Mouse (Mus musculus) heart, adult 11 months (tissue): ENCODE data around the gene Rassf7.
A peak's percentile ranks its signal among the peaks of the same experiment; 100 is the strongest.

Source experiments
- DNase-seq: peaks from one replicate; pipeline ENCODE4 v3.0.0; 2022

Gene Rassf7

DNA sequence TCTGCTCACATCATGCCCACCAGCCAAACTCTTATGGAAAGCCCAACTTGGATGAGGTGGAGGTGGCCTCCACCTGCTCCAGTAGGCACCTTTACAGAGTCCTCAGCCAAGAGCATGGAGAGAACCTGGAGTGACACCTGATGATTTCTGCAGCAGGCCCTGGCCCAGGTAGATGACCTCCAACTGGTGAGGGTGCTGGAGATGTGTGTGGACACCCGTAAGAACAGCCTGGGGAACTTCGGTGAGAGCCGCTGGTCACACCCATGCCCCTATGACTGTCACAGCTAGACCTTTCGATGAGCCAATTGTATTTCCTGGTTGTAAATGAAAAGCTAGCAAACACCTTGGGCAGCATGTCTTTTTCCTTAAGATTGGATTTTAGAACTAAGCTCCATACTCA lies 17.5 kb upstream of the Rassf7 start:
- DNase-seq: peak; percentile 85

DNA sequence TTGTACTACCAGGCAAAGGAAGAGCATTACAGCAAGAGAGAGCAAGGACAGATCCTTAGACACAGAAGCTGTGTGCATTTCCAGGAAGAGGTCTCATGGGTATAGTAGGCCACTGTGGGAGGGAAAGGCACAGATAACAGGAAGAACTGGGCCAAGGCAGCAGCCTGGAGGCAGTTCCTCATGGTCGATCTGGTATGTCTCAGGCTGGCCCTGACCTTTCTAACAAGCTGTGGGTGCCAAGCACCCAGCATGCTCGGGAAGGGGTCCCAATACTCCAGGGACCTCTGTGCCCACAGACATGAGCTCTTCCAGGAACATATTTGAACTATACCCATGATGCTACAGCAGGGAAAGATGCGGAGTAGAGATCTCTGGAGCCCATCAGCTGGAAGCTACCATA lies 11.1 kb upstream of the Rassf7 start:
- no peak for DNase-seq

DNA sequence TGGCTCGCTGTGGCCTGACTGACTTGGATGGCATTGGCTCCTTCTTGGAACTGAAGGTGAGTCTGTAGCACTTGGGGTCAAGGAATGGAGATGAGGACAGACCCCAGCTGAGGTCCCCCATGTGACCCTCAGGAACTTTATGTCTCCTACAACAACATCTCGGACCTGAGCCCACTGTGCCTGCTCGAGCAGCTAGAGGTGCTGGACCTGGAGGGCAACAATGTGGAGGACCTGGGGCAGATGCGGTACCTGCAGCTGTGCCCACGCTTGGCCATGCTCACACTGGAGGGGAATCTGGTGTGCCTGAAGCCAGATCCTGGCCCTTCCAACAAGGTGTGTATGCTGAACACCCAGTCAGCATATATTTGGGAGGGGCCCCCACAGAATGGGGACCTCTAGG lies 10.2 kb upstream of the Rassf7 start:
- DNase-seq: peak; percentile 87

DNA sequence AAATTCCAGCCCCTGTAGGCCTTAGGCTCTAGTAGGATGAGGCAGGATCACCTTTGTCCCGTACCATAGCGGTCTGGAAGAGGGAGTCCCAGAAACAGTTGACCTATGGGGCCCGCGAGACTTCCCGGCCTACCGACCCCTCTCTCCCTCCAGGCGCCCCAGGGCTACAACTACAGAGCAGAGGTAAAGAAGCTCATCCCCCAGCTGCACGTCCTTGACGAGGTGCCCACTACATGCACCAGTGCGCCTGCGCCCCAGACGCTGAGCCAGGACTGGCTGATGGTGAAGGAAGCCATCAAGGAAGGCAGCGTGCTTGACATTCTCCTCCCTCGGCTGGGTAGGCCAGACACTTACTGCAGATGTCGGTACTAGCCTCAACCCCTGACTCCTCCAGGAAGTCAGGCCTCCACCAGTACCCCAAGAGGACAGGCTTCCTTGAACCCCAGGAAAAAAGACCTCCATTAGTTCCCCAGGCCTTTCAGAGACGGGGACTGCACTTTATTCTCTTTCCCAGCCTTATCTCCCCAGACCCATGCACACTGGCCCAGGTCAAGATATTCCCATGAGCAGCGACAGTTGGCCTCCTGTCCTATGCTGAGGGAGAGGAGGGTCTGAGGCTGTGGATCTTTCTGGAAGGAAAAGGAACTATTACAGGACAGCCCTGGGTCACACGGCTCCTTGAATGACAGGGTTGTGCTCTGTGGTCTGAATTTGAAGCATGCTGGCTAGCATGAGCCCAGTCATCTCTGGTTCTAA lies 9.3 kb upstream of the Rassf7 start:
- DNase-seq: peak; percentile 81

DNA sequence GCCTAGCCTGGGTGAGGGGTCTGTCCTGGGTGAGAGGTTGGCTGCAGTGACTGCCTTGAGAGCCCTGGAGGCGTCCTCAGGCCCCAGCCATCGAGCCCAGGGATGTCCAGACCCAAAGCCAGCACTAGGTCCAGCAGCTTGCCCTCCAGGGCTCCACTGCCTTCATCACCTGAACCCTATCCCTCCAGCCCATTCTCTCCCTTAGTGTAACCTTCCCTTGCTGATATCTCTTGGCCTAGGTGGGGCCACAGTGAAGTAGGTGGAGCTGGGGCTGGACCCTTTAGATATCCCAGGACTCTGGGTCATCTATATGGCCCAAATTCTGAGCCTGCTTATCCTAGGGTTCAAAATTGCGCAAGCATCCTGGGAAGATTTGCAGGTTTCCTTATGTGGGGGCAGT lies 6.1 kb upstream of the Rassf7 start:
- no peak for DNase-seq

DNA sequence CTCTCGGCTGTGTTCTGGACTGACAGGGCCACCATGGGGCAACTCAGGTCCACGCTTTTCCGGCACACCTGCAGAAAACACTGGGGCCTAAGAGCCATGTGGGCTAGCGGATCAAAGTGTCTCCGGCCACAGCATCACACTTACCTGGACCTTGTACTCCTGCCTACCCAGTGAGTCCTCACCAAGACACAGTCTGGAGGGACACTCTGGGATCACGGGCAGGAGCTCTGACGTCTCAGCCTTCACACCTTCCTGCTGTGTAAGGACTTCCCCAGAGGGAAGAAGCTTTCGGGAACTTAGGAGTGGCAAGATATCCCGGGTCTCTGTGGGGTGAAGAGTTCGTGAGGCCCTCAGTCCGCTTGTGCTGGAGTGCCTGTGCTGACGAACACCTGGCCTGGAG lies 5.5 kb upstream of the Rassf7 start:
- DNase-seq: peak; percentile 75

DNA sequence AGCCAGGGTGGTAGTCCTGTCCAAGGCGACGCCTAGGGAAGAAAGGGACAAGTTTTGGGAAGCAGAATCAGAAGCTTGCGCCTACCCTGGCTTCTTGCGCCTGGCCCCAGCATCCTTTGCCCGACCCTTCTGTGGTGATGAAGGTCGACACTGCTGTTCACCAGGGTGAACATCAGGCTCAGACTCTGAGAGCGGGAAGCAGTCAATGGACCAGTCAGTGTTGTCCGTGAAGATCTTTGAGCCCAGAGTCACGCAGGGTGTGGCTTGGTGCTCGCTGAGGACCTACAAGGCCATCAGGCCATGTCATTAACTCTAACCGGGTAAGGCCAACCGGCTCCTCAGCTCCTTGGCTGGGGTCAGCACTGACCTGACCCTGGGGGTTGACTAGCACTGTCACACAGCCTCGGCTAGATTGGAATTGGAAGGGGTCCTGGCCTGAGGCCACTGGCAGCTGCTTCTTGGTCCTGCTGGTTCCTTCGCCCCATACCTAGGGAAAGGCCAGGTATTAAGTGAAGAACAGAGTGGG lies 5.0 kb upstream of the Rassf7 start:
- DNase-seq: peak; percentile 84

DNA sequence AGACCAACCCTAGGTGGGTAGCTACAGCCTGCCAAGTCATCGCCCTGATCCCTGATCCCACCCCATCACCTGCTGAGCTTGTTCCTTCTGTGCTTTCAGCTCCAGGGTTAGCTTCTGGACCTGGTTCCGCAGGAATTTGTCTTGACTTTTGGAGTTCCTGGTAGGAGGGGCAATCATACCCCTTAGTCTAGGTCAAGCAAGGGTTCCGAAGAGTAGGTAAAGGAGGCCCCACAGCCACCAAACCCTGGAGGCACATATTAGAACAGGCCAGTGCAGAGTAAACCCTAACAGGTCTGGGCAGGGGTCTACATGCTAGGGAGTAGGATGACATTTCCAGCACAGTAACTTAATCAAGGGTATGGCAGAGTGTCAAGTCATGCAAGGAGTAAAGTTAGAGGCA lies 2.5 kb upstream of the Rassf7 start:
- DNase-seq: peak; percentile 79

DNA sequence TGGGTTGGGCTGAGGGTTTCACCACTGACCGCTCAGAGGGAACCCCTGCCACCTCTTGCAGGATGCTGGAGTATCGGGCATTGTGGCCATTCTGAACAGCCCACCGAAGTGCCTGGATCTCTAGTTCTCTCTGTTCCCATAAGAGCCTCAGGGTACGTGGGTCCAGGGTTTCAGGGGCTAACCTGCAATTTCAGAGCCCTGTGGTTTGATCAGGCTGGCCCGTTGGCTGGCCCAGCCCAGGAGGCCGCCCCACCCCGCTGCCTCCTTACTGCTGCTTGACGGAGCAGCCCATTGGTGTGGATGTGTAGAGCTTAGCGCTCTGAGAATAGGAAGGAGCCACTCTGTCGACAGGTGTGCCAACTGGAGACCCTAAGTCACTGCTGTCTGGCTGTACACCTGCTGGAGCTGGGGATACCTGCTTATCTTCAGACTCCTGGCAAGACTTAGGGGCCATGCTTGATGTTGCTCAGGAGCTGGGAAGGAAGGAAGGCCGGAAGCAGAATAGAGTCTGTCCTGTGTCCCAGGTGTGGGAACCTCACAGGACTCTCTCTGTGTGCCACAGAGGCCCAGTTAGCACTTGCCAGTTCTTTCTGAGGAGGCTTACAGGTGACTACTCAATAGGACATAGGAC lies 1.9 kb upstream of the Rassf7 start, which contains the start of gene Lmntd2:
Gene Lmntd2 (minus strand): TSS at position 476 of the 631 bp plus-strand sequence.
- peak; percentile 83 for DNase-seq

DNA sequence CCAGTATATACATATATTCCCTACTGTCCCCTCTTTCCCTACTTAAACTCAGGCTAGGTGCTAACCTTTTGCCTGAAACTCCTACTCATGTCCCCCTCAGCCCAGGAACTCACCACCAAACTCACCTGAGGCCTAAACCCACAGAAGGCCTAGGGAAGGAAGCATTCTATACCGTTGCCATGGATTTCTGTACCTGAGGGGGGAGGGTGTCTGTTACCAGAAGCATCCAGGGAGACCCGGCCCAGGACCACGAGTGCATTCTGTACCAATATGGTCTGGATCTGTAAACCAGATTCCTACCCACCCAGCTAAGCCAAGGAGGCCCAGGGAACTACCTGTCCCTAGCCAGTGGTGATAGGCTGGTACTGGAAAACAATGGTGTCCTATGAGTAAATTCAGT lies 1.4 kb upstream of the Rassf7 start:
- peak; percentile 78 for DNase-seq

DNA sequence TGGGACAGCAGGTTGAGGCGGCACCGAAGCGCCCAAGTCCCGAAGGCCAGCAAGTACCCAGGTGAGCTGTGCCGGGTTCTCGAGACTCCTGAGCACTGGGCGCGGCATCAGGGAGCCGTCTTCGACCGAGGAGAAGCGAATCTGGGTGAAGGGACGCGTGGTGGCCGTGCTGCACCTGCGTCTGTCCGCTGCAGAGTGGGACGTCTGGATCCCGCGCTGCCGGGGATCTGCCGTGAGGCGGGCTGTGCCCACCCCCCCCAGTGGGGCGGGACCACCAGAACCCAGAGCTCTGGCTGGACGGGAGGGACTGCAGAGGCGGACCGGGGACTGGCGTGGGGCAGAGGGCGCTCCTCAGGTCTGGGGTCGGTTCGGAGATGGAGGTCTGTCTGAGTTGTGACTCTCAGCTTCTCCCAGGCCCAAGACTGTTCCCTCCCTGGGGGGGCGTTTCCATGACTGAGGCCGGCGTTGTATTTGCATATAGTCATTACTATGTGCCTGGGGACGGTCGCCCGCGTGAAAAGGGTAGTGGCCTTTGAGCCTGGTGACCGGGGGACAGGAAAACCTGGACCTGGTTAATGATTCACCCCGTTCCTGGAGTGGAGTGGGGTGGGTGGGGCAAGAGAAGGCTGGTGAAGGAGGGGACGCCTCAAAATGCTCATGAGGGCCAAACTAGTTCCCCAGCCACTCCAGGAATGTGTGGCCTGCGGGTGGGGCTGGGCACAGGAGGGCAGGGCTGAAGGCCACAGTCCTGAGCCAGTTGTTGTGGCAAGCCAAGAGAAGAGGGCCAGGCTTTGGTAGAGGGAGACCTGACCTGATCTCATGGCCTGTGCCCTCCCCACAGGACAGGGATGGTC lies 447 bp downstream of the Rassf7 start:
- no peak for DNase-seq

DNA sequence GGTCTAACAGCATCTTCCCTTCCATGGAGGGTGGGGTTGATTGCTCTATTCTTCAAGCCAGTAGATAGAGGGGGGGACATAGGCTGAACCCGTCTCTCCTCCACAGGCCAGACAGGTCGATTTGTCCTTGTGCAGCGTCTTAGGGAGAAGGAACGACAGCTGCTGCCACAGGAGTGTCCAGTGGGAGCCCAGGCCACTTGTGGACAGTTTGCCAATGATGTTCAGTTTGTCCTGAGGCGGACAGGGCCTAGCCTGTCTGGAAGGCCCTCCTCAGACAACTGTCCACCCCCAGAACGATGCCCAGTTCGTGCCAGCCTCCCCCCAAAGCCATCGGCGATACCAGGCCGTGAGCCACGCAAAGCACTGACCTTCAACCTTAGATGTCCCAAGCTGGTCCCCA lies 1.2 kb downstream of the Rassf7 start:
- DNase-seq: peak; percentile 90

DNA sequence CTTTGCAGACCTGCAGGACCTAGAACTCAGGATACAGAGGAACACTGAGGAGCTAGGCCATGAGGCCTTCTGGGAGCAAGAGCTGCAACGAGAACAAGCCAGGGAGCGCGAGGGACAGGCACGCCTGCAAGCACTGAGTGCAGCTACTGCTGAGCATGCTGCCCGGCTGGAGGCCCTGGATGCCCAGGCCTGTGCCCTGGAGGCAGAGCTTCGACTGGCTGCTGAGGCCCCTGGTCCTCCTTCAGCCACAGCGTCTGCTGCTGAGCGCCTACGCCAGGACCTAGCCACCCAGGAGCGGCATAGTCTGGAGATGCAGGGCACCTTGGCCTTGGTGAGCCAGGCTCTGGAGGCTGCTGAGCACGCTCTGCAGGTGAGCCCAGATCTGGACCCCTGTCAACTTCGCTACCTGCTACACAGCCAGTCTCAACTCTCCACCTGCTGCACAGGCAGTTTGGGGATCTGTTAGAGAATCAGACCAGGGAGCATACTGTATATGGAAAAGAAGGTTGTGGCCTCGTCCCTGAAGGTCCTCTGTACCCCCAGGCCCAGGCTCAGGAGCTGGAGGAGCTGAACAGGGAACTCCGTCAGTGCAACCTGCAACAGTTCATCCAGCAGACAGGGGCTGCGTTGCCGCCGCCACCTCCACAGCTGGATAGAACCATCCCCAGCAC lies 1.8 kb downstream of the Rassf7 start:
- DNase-seq: peak; percentile 88

DNA sequence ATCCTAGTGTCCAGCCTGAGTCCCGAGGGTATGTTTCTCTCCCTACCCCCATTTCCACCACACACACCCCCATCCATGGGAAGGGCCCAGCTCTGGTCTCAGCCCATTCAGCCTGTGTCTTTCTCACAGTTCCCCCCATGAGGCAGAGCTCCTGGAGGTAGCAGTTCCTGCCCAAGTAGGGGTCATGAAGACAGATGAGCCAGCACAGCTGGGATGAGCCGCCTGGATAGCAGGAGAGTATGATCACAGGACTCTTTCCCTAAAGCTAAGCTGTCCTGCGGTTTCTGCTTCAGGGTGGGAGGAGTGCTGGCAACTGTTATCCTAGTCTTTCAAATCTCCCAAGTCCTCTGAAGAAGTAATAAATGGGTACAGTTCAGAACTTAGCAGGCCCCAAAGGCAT lies 2.5 kb downstream of the Rassf7 start:
- no peak for DNase-seq

DNA sequence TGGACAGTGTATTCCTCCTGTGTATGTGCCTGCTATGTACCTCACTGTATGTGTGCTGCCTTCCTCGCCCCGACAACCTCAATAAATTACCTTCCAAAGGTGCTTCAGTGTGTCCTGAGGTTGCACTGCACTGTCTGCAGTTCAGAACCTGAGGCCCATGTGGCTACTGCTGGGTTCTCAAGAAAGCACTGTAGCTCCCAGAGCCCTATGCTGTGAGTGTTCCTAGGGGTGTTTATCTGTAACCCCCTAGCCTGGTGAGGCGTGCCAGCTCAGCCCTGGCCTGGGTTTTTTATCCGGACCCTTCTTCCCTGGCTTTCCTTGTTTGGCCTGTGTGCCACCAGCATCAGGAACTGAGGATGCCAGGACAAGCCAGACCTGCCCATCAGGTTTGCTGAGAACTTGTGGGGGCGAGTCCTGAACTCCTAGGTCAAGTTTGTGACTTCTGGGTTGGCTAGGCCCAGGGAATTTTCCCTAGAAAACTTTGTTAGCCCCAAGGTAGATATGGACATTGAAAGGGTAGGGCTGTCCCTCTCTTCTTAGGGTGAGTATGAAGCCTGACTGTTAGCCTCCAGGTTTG lies 3.0 kb downstream of the Rassf7 start:
- no peak for DNase-seq

DNA sequence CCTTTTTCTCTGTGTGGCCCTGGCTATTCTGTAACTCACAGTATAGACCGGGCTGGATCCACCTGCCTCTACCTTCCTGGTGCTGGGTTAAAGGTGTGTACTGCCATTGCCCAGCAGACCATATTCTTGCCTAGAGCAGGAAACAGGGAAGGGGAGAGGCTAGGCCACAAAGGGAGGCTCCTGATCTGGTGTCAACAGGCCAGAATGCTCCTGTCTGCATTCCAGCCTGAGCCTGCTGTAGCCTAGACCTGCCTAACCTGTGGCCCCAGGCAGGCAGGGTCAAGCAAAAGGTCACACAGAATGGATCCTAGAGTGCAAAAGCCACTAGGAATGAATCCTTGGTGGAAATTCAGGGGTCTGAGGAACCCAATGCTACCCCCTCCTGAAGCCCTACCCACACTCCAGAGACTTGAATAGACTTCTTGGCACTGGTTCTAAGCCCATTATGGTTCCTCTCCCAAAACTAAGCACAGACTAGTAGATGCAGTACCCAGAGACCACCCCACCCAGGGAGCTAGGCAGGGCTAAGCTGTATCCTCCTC lies 4.0 kb downstream of the Rassf7 start:
- DNase-seq: peak; percentile 86

DNA sequence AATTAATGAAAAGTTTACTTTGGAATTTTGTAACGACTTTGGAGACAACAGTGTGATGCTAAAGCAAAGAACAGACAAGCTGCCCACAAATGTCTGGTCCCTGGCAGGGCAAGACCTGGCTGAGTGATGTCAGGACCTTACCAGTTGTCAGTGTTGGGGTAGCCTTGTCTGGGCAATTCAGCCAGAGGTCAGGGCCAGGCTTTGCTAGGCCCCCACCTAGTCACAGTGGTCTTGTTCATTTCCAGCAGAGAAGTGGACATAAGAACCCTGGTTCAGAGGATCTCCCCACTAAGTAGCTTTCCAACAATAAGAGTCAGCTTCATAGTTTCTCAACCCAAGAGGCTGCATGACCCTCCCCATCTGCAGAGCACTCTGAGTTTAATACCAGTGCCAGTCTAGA lies 4.7 kb downstream of the Rassf7 start:
- no peak for DNase-seq

DNA sequence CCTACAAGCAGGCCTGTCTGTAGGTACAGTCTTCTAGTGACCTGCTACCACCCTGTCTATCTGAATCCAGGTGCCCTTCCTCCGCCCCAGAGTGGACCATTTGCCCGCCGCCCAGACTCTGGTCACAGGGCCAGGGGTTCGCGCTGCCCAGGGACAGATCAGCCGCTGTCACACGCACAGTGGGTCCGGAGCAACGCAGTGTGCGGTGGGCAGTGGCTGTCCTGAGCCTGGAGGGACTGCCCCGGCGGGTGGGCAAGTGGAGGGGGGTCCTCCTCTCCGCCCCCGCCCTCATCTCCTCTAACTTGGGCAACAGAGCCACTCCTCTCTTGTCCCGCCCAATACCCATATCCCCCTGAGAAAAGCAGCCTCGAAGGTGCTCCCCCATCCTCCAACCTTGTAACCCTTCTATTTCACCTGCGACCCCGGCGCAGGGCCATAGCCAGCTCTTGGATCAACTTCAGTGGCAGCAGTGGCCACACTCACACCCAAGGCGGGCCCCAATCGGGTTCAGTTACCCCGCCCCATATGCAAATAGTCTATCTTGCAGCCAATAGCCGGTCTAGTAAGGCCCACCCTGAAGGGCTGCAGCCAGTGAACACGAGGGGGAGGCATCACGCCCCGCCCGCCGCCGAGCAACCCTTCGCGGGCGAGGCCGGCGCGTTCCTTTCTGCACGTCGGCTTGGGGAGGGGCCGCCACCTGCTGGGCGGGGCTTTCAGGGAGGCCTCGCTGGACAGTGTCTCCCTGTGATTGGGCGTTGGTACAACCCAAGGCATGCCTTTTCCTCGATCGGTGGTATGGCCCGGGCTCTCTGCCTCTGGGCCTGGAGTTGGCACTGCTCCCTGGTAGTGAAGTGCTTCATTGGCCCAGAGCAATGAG lies 5.8 kb downstream of the Rassf7 start:
- DNase-seq: peak; percentile 100

DNA sequence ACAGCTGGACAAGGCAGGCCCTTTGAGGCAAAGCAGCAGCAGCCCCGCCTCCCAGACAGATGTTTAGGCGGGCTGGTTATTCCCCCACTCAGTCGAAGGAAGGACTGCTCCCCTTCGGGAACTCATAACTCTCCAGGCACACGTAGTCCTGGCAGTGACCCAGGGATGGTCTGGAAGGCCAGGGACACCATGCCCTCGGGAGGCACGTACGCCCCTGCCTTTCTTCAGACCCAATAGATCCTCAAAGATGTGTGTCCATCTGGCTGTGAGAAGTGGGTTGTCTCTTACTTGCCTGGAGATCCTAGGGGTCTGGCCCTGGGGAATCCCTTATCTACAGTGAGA lies 6.4 kb downstream of the Rassf7 start:
- no peak for DNase-seq

DNA sequence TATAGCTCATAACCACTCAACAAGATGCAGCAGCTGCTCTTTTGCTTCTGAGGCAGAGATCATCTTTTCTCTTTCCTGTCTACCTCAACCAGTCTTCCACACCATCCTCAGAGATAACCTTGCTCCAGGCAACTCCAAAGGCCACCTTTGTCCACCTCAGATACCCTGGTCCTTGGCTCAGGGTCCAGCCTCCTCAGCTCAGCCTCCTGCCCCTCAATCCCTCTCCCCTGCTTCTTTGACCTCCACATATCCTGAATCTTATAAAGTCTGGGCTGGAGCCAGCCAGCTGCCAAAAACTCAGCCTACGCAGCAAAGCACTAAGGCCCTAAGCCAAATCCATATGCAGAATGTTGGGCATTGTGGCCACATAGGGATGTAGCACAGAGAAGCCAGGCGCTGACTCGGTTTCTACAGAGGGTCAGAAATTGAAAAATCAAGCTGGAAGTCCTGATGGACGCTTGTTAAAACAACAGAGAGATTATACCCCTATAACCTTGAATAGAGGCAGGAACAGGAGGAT lies 7.1 kb downstream of the Rassf7 start:
- peak; percentile 90 for DNase-seq

DNA sequence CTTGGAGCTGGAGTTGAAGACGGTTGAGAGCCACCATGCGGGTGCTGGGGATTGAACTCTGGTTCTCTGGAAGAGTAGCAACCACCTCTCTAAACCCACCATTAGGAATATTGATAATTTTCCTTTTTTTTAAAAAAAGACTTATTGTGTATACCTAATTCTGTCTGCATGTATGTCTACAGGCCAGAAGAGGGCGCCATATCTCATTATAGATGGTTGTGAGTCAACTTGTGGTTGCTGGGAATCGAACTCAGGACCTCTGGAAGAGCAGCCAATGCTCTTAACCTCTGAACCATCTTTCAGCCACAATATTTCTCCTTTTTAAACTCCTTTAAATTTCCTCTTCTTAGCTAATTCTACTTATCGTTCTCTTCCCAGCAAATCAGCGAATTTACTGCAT lies 10.9 kb downstream of the Rassf7 start:
- no peak for DNase-seq
